Mouse (Mus musculus): ENCODE measurements around the gene Nup133. TPM values are rescaled to one million over a fixed set of nuclear protein-coding genes. Genes with fewer than 3 reads are reported as not detected.

Gene Nup133
- polyA plus RNA-seq, 1 experiment = 11.7 TPM

- H3K4me2 ChIP-seq (ENCODE audit: low read depth) = peak overlapping the region; percentile 54
- H3K27me3 ChIP-seq (ENCODE audit: control insufficient read depth, insufficient read depth, insufficient read length) = no peaks in the 10 kb centered on the region
- peak overlapping the region; percentile 67 for H3K4me3 ChIP-seq
- H3K36me3 ChIP-seq (ENCODE audit: control insufficient read depth, insufficient read depth) = no peaks in the 10 kb centered on the region
- peak overlapping the region; percentile 1 for H3ac ChIP-seq (ENCODE audit: control insufficient read depth, insufficient read length)
- no peak for TF ChIP-seq CEBPB (IDR thresholded peaks at IDR 0.05; ENCODE audit: insufficient read depth, poor library complexity, severe bottlenecking)
- peak; percentile 89 for TF ChIP-seq POLR2A (IDR thresholded peaks at IDR 0.05; ENCODE audit: insufficient read length, low read depth)
- peak in 1 of 3 experiments; percentile 2 for TF ChIP-seq MYOD1 (IDR thresholded peaks at IDR 0.05; ENCODE audit: control insufficient read depth in 1 of 3, insufficient read length in 2 of 3, low read depth in 2 of 3)
- no peak for TF ChIP-seq E2F4 (IDR thresholded peaks at IDR 0.05; ENCODE audit: insufficient read depth)
- TF ChIP-seq REST (IDR thresholded peaks at IDR 0.05; ENCODE audit: insufficient read depth, insufficient read length) = no peak
- TF ChIP-seq MAX (IDR thresholded peaks at IDR 0.05; ENCODE audit: low read depth) = no peak
- peak; percentile 19 for TF ChIP-seq USF1 (IDR thresholded peaks at IDR 0.05; ENCODE audit: low read depth)
- TF ChIP-seq MYOG (IDR thresholded peaks at IDR 0.05; ENCODE audit: control insufficient read depth in 1 of 3, insufficient read depth in 1 of 3, insufficient read length in 2 of 3, low read depth in 2 of 3) = peak in 2 of 3 experiments; percentile 7 to 26
- TF ChIP-seq POLR2AphosphoS2 (IDR thresholded peaks at IDR 0.05; ENCODE audit: insufficient read length, low read depth) = peak; percentile 94
- peaks cover 6% of the 10 kb centered on the region for H3K79me2 ChIP-seq (ENCODE audit: control insufficient read depth, insufficient read depth)
Measured at GRCm38 (mm10) chr8:123891883-123892585, 57.0 kb downstream of the Nup133 start.

- Histone ChIP-seq H3K4me2 (ENCODE audit: low read depth) (peak overlapping the region; percentile 54), H3K79me2 (ENCODE audit: control insufficient read depth, insufficient read depth) (peaks cover 6% of the 10 kb centered on the region), H3K36me3 (ENCODE audit: control insufficient read depth, insufficient read depth) (no peaks in the 10 kb centered on the region), H3K4me3 (peak overlapping the region; percentile 67), H3ac (ENCODE audit: control insufficient read depth, insufficient read length) (peak overlapping the region; percentile 1), H3K27me3 (ENCODE audit: control insufficient read depth, insufficient read depth, insufficient read length) (no peaks in the 10 kb centered on the region)
- TF ChIP-seq MYOD1 (IDR thresholded peaks at IDR 0.05; ENCODE audit: control insufficient read depth in 1 of 3, insufficient read length in 2 of 3, low read depth in 2 of 3) (peak in 2 of 3 experiments; percentile 42 to 44), TCF12 (IDR thresholded peaks at IDR 0.05; ENCODE audit: insufficient read depth, poor library complexity, severe bottlenecking) (no peak), REST (IDR thresholded peaks at IDR 0.05; ENCODE audit: insufficient read depth, insufficient read length) (peak; percentile 81), MYOG (IDR thresholded peaks at IDR 0.05; ENCODE audit: control insufficient read depth in 1 of 3, insufficient read depth in 1 of 3, insufficient read length in 2 of 3, low read depth in 2 of 3) (peak in 1 of 3 experiments; percentile 7), POLR2AphosphoS2 (IDR thresholded peaks at IDR 0.05; ENCODE audit: insufficient read length, low read depth) (peak; percentile 49)
Measured at GRCm38 (mm10) chr8:123891271-123891670, 57.8 kb downstream of the Nup133 start.

- H3K4me2 ChIP-seq (ENCODE audit: low read depth) = no peak overlapping the region
- H3K36me3 ChIP-seq (ENCODE audit: control insufficient read depth, insufficient read depth) = no peaks in the 10 kb centered on the region
- TF ChIP-seq POLR2AphosphoS2 (IDR thresholded peaks at IDR 0.05; ENCODE audit: insufficient read length, low read depth) = peak; percentile 45
- no peak for TF ChIP-seq SRF (IDR thresholded peaks at IDR 0.05; ENCODE audit: control insufficient read depth, insufficient read length, low read depth)
- H3K4me3 ChIP-seq = no peak overlapping the region
- no peak overlapping the region for H3ac ChIP-seq (ENCODE audit: control insufficient read depth, insufficient read length)
- H3K79me2 ChIP-seq (ENCODE audit: control insufficient read depth, insufficient read depth) = peaks cover 6% of the 10 kb centered on the region
- H3K27me3 ChIP-seq (ENCODE audit: control insufficient read depth, insufficient read depth, insufficient read length) = no peaks in the 10 kb centered on the region
Measured at GRCm38 (mm10) chr8:123889797-123890196, 59.3 kb downstream of the Nup133 start.

- Histone ChIP-seq H3K4me3 (no peak overlapping the region), H3K79me2 (ENCODE audit: control insufficient read depth, insufficient read depth) (no peaks in the 10 kb centered on the region), H3K4me2 (ENCODE audit: low read depth) (no peak overlapping the region), H3K27me3 (ENCODE audit: control insufficient read depth, insufficient read depth, insufficient read length) (no peaks in the 10 kb centered on the region), H3K36me3 (ENCODE audit: control insufficient read depth, insufficient read depth) (no peaks in the 10 kb centered on the region), H3ac (ENCODE audit: control insufficient read depth, insufficient read length) (no peak overlapping the region)
- TF ChIP-seq MYOD1 (IDR thresholded peaks at IDR 0.05; ENCODE audit: control insufficient read depth in 1 of 3, insufficient read length in 2 of 3, low read depth in 2 of 3) = no peak
- no peak for TF ChIP-seq POLR2AphosphoS2 (IDR thresholded peaks at IDR 0.05; ENCODE audit: insufficient read length, low read depth)
- no peak for TF ChIP-seq MYOG (IDR thresholded peaks at IDR 0.05; ENCODE audit: control insufficient read depth in 1 of 3, insufficient read depth in 1 of 3, insufficient read length in 2 of 3, low read depth in 2 of 3)
- TF ChIP-seq USF1 (IDR thresholded peaks at IDR 0.05; ENCODE audit: low read depth) = no peak
- no peak for TF ChIP-seq MAX (IDR thresholded peaks at IDR 0.05; ENCODE audit: low read depth)
- TF ChIP-seq E2F4 (IDR thresholded peaks at IDR 0.05; ENCODE audit: insufficient read depth) = no peak
- TF ChIP-seq REST (IDR thresholded peaks at IDR 0.05; ENCODE audit: insufficient read depth, insufficient read length) = no peak
Measured at GRCm38 (mm10) chr8:123887956-123888355, 61.1 kb downstream of the Nup133 start.

- Histone ChIP-seq H3K79me2 (ENCODE audit: control insufficient read depth, insufficient read depth) (no peaks in the 10 kb centered on the region), H3K36me3 (ENCODE audit: control insufficient read depth, insufficient read depth) (no peaks in the 10 kb centered on the region), H3ac (ENCODE audit: control insufficient read depth, insufficient read length) (no peak overlapping the region), H3K4me3 (no peak overlapping the region), H3K27me3 (ENCODE audit: control insufficient read depth, insufficient read depth, insufficient read length) (no peaks in the 10 kb centered on the region), H3K4me2 (ENCODE audit: low read depth) (no peak overlapping the region)
- no peak for TF ChIP-seq CEBPB (IDR thresholded peaks at IDR 0.05; ENCODE audit: insufficient read depth, poor library complexity, severe bottlenecking)
- no peak for TF ChIP-seq E2F4 (IDR thresholded peaks at IDR 0.05; ENCODE audit: insufficient read depth)
- no peak for TF ChIP-seq POLR2A (IDR thresholded peaks at IDR 0.05; ENCODE audit: insufficient read length, low read depth)
- no peak for TF ChIP-seq USF1 (IDR thresholded peaks at IDR 0.05; ENCODE audit: low read depth)
- no peak for TF ChIP-seq MAX (IDR thresholded peaks at IDR 0.05; ENCODE audit: low read depth)
- no peak for TF ChIP-seq REST (IDR thresholded peaks at IDR 0.05; ENCODE audit: insufficient read depth, insufficient read length)
- no peak for TF ChIP-seq MYOG (IDR thresholded peaks at IDR 0.05; ENCODE audit: control insufficient read depth in 1 of 3, insufficient read depth in 1 of 3, insufficient read length in 2 of 3, low read depth in 2 of 3)
- no peak for TF ChIP-seq POLR2AphosphoS2 (IDR thresholded peaks at IDR 0.05; ENCODE audit: insufficient read length, low read depth)
- TF ChIP-seq MYOD1 (IDR thresholded peaks at IDR 0.05; ENCODE audit: control insufficient read depth in 1 of 3, insufficient read length in 2 of 3, low read depth in 2 of 3) = no peak
Measured at GRCm38 (mm10) chr8:123887163-123887562, 61.9 kb downstream of the Nup133 start.
